Mouse (Mus musculus): Measurements from ENCODE around the gene Uaca. TPM values are rescaled to one million over a fixed set of nuclear protein-coding genes. Genes with fewer than 3 reads are reported as not detected.

The Uaca gene
- total and polyA plus RNA-seq, 3 experiments = 0.17 to 0.34 TPM; not detected in 1

- H3K4me2 ChIP-seq (ENCODE audit: insufficient read depth, low read depth, poor library complexity, severe bottlenecking) = no peak overlapping the region
- in situ Hi-C loops (cut with MboI; ENCODE audit: low pct_ligation_motif_present, low pct_unique_long_range_greater_than_20kb, low sequenced_read_pairs) (no loop called here), dilution Hi-C loops (cut with MboI; ENCODE audit: extremely low pct_ligation_motif_present, extremely low pct_unique_long_range_greater_than_20kb, low sequenced_read_pairs) (no loop called here)
- DNase-seq (ENCODE audit: extremely low read depth) = no peak
- TF ChIP-seq NRF1 (IDR thresholded peaks at IDR 0.05; ENCODE audit: low read depth, low read length) = no peak
- TF ChIP-seq KAT2A (IDR thresholded peaks at IDR 0.05; ENCODE audit: insufficient replicate concordance, low read length) = no peak
- TF ChIP-seq IRF4 (IDR thresholded peaks at IDR 0.05; ENCODE audit: low read depth, low read length) = no peak
- no peak for TF ChIP-seq E2F4 (IDR thresholded peaks at IDR 0.05; ENCODE audit: insufficient replicate concordance, low read depth, low read length)
- no peak for TF ChIP-seq EP300 (IDR thresholded peaks at IDR 0.05; ENCODE audit: low read length)
- TF ChIP-seq HCFC1 (IDR thresholded peaks at IDR 0.05; ENCODE audit: low read depth, low read length) = no peak
- TF ChIP-seq ELF1 (IDR thresholded peaks at IDR 0.05; ENCODE audit: low read depth, low read length) = no peak
- no peak for TF ChIP-seq POLR2AphosphoS2 (IDR thresholded peaks at IDR 0.05; ENCODE audit: low read depth, low read length)
- TF ChIP-seq POLR2A (IDR thresholded peaks at IDR 0.05; ENCODE audit: low read depth, low read length) = no peak
- no peak overlapping the region for H3K27ac ChIP-seq (ENCODE audit: insufficient read depth, low read depth)
- H3K36me3 ChIP-seq (replicated peaks in 1 of 2; ENCODE audit: control insufficient read depth in 1 of 2, insufficient read depth in 1 of 2, low read length in 1 of 2) = no peaks in the 10 kb centered on the region
- no peak overlapping the region for H3K4me3 ChIP-seq (replicated peaks in 1 of 3; ENCODE audit: low read depth in 2 of 3, low read length in 2 of 3, poor library complexity in 1 of 3)
- H3K9me3 ChIP-seq (replicated peaks; ENCODE audit: low read length) = peaks cover 3% of the 10 kb centered on the region
- H3K27me3 ChIP-seq (replicated peaks) = no peaks in the 10 kb centered on the region
- H3K4me1 ChIP-seq (ENCODE audit: control insufficient read depth in 1 of 2, insufficient read depth in 2 of 2) = no peaks in the 10 kb centered on the region
- H3K79me2 ChIP-seq (replicated peaks; ENCODE audit: control insufficient read depth, extremely low read depth, insufficient read depth, poor library complexity, severe bottlenecking) = no peaks in the 10 kb centered on the region
- no peak overlapping the region for H3K9ac ChIP-seq (ENCODE audit: insufficient read depth, low read depth)
Observed at GRCm38 (mm10) chr9:60748191-60748590, 46.2 kb upstream of the Uaca start.

GRCm38 (mm10) chr9:60749105-60749504 is 45.2 kb upstream of the Uaca start:
- no peaks in the 10 kb centered on the region for H3K36me3 ChIP-seq (replicated peaks in 1 of 2; ENCODE audit: control insufficient read depth in 1 of 2, insufficient read depth in 1 of 2, low read length in 1 of 2)
- no peak overlapping the region for H3K4me3 ChIP-seq (replicated peaks in 1 of 3; ENCODE audit: low read depth in 2 of 3, low read length in 2 of 3, poor library complexity in 1 of 3)
- no peaks in the 10 kb centered on the region for H3K4me1 ChIP-seq (ENCODE audit: control insufficient read depth in 1 of 2, insufficient read depth in 2 of 2)
- dilution Hi-C loops (cut with MboI; ENCODE audit: extremely low pct_ligation_motif_present, extremely low pct_unique_long_range_greater_than_20kb, low sequenced_read_pairs) (no loop called here), in situ Hi-C loops (cut with MboI; ENCODE audit: low pct_ligation_motif_present, low pct_unique_long_range_greater_than_20kb, low sequenced_read_pairs) (no loop called here)
- peak; percentile 17 for DNase-seq (ENCODE audit: extremely low read depth)
- no peak overlapping the region for H3K27ac ChIP-seq (ENCODE audit: insufficient read depth, low read depth)
- peaks cover 3% of the 10 kb centered on the region for H3K9me3 ChIP-seq (replicated peaks; ENCODE audit: low read length)
- no peak for TF ChIP-seq MAX (IDR thresholded peaks at IDR 0.05; ENCODE audit: low read length)
- peak; percentile 13 to 19; a peak in 2 of 4 replicates for TF ChIP-seq CTCF (conservative IDR thresholded peaks at IDR 0.05 in 1 of 2, IDR thresholded peaks at IDR 0.05 in 1 of 2; ENCODE audit: low read depth in 2 of 2, low read length in 2 of 2)
- H3K4me2 ChIP-seq (ENCODE audit: insufficient read depth, low read depth, poor library complexity, severe bottlenecking) = no peak overlapping the region
- H3K27me3 ChIP-seq (replicated peaks) = no peaks in the 10 kb centered on the region
- no peaks in the 10 kb centered on the region for H3K79me2 ChIP-seq (replicated peaks; ENCODE audit: control insufficient read depth, extremely low read depth, insufficient read depth, poor library complexity, severe bottlenecking)
- no peak overlapping the region for H3K9ac ChIP-seq (ENCODE audit: insufficient read depth, low read depth)

GRCm38 (mm10) chr9:60751098-60751497 is 43.2 kb upstream of the Uaca start:
- H3K4me3 ChIP-seq (replicated peaks in 1 of 3; ENCODE audit: low read depth in 2 of 3, low read length in 2 of 3, poor library complexity in 1 of 3) = no peak overlapping the region
- no peak overlapping the region for H3K9ac ChIP-seq (ENCODE audit: insufficient read depth, low read depth)
- H3K4me1 ChIP-seq (ENCODE audit: control insufficient read depth in 1 of 2, insufficient read depth in 2 of 2) = no peaks in the 10 kb centered on the region
- H3K27me3 ChIP-seq (replicated peaks) = no peaks in the 10 kb centered on the region
- no peaks in the 10 kb centered on the region for H3K36me3 ChIP-seq (replicated peaks in 1 of 2; ENCODE audit: control insufficient read depth in 1 of 2, insufficient read depth in 1 of 2, low read length in 1 of 2)
- TF ChIP-seq PAX5 (IDR thresholded peaks at IDR 0.05; ENCODE audit: low read length) (no peak), TCF12 (IDR thresholded peaks at IDR 0.05; ENCODE audit: low read depth, low read length) (no peak), MYC (IDR thresholded peaks at IDR 0.05; ENCODE audit: low read depth, low read length) (no peak), USF2 (conservative IDR thresholded peaks at IDR 0.05; ENCODE audit: low read depth, low read length) (no peak), MAZ (IDR thresholded peaks at IDR 0.05; ENCODE audit: low read depth, low read length) (no peak), POLR2AphosphoS2 (IDR thresholded peaks at IDR 0.05; ENCODE audit: low read depth, low read length) (no peak), BHLHE40 (IDR thresholded peaks at IDR 0.05; ENCODE audit: low read depth, low read length) (no peak), GABPA (IDR thresholded peaks at IDR 0.05; ENCODE audit: insufficient replicate concordance, low read depth, low read length) (no peak), UBTF (IDR thresholded peaks at IDR 0.05; ENCODE audit: low read depth, low read length) (no peak), E2F4 (IDR thresholded peaks at IDR 0.05; ENCODE audit: insufficient replicate concordance, low read depth, low read length) (no peak), HCFC1 (IDR thresholded peaks at IDR 0.05; ENCODE audit: low read depth, low read length) (no peak)
- H3K9me3 ChIP-seq (replicated peaks; ENCODE audit: low read length) = peaks cover 3% of the 10 kb centered on the region
- dilution Hi-C loops (cut with MboI; ENCODE audit: extremely low pct_ligation_motif_present, extremely low pct_unique_long_range_greater_than_20kb, low sequenced_read_pairs) (no loop called here), in situ Hi-C loops (cut with MboI; ENCODE audit: low pct_ligation_motif_present, low pct_unique_long_range_greater_than_20kb, low sequenced_read_pairs) (loop anchor here (5.0 kb wide), 1 partner anchor 101 kb away; no protein-coding TSS in a partner anchor)
- no peak overlapping the region for H3K27ac ChIP-seq (ENCODE audit: insufficient read depth, low read depth)
- H3K4me2 ChIP-seq (ENCODE audit: insufficient read depth, low read depth, poor library complexity, severe bottlenecking) = no peak overlapping the region
- no peak for DNase-seq (ENCODE audit: extremely low read depth)
- H3K79me2 ChIP-seq (replicated peaks; ENCODE audit: control insufficient read depth, extremely low read depth, insufficient read depth, poor library complexity, severe bottlenecking) = no peaks in the 10 kb centered on the region
